Mouse (Mus musculus) stomach, embryonic 15.5 days (tissue): ENCODE measurements at regions not wholly inside any gene's neighbourhood (a gene's known extent, or its start where the extent isn't known, plus 50 kb on each side); places are given as distances from the start of the nearest gene placed in this dataset.

ENCODE experiments used
- ATAC-seq: fragments of 200-750 bp; cut with Nextera tagmentation; 2 replicates; pipeline ENCODE4 v1.8.0; 2017; ENCODE audit warnings: low read depth, moderate number of reproducible peaks, moderate TSS enrichment; ENCODE audit not compliant: insufficient read depth, low FRiP score
- H3K27ac ChIP-seq: fragments of 300-500 bp; sonication (generic); 2 replicates; pipeline ENCODE4 v1.5.1; 2015; ENCODE audit warnings: mild to moderate bottlenecking, inconsistent platforms
- H3K27me3 ChIP-seq: fragments of 300-500 bp; sonication (generic); replicated peaks from 2 replicates; pipeline ENCODE4 v1.6.1; 2015; ENCODE audit warnings: inconsistent platforms
- H3K36me3 ChIP-seq: fragments of 300-500 bp; sonication (generic); 2 replicates; pipeline ENCODE4 v1.6.1; 2015; ENCODE audit warnings: inconsistent platforms
- H3K4me1 ChIP-seq: fragments of 300-500 bp; sonication (generic); 2 replicates; pipeline ENCODE4 v1.6.1; 2015; ENCODE audit warnings: inconsistent platforms
- H3K4me2 ChIP-seq: fragments of 300-500 bp; sonication (generic); 2 replicates; pipeline ENCODE4 v1.6.1; 2015; ENCODE audit warnings: mild to moderate bottlenecking, inconsistent platforms
- H3K4me3 ChIP-seq: fragments of 300-500 bp; sonication (generic); replicated peaks from 2 replicates; pipeline ENCODE4 v1.5.1; 2015; ENCODE audit warnings: inconsistent platforms
- H3K9ac ChIP-seq: fragments of 300-500 bp; sonication (generic); 2 replicates; pipeline ENCODE4 v1.6.1; 2015; ENCODE audit warnings: inconsistent platforms
- H3K9me3 ChIP-seq: fragments of 300-500 bp; sonication (generic); 2 replicates; pipeline ENCODE4 v1.6.1; 2016; ENCODE audit warnings: inconsistent platforms
- WGBS: fragments of 180-500 bp; shearing (Covaris S2); methylation state at CpG from one replicate; pipeline ENCODE4 v1.1.7; 2015; 5-methylcytosine and 5-hydroxymethylcytosine counted together

- Histone ChIP-seq H3K4me3 (no peak overlapping the region), H3K4me1 (peaks cover 31% of the 10 kb centered on the region), H3K36me3 (no peaks in the 10 kb centered on the region), H3K27me3 (0 out of 2 replicates have a peak, but pooled peaks cover 2% of the 10 kb centered on the region), H3K4me2 (peak overlapping the region; percentile 27; the same call in 1 of the 2 replicates), H3K27ac (peak overlapping the region; percentile 28; the same call in 1 of the 2 replicates), H3K9ac (no peak overlapping the region), H3K9me3 (no peaks in the 10 kb centered on the region)
- WGBS = 32% methylated on average over 6 of the region's 6 CpGs
- peak; percentile 62 for ATAC-seq
Observed at GRCm38 (mm10) chr5:111506821-111507220, 89.7 kb downstream of the Mn1 start.

- no peak overlapping the region for H3K4me3 ChIP-seq
- no peak overlapping the region for H3K9ac ChIP-seq
- H3K4me2 ChIP-seq = no peak overlapping the region
- no peaks in the 10 kb centered on the region for H3K9me3 ChIP-seq
- no peaks in the 10 kb centered on the region for H3K36me3 ChIP-seq
- 69% methylated on average over 2 of the region's 2 CpGs for WGBS
- H3K4me1 ChIP-seq = peaks cover 36% of the 10 kb centered on the region
- 0 out of 2 replicates have a peak, but pooled peaks cover 2% of the 10 kb centered on the region for H3K27me3 ChIP-seq
- no peak overlapping the region for H3K27ac ChIP-seq
- no peak for ATAC-seq
Observed at GRCm38 (mm10) chr5:111507332-111507731, 90.2 kb downstream of the Mn1 start.

DNA sequence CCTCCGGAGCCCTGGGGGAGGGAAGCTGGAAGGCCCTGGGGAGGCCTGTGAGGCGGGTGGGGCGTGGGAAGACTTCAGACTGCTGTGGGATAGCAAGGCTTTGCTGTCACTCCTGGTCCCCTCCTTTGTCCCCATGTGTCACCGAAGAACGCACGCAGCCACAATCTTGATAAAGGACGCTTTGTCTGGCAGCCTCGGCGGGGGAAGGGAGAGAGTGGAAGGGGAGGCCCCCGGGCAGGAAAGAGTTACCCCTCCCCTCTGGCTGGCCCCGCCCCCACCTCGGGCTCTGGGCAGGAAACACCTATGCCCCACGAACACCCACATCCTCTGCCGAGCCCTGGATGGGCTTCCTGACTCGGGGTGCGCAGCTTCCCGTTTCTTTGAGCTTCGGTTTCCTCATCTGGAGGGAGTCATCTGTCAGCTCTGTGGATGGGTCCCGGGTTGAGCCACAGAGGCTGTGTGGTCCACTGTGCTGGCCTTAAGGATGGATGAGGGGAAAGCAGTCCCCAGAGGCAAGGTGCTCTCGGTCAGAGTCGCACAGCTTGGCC lies 91.9 kb downstream of the Mn1 start:
- ATAC-seq = peak; percentile 38; the same call in 1 of the 2 replicates
- H3K4me1 ChIP-seq = peaks cover 39% of the 10 kb centered on the region
- H3K9me3 ChIP-seq = no peaks in the 10 kb centered on the region
- 0 out of 2 replicates have a peak, but pooled peaks cover 2% of the 10 kb centered on the region for H3K27me3 ChIP-seq
- H3K27ac ChIP-seq = peak overlapping the region; percentile 51; the same call in 1 of the 2 replicates
- H3K4me2 ChIP-seq = peak overlapping the region; percentile 52
- no peak overlapping the region for H3K9ac ChIP-seq
- H3K36me3 ChIP-seq = no peaks in the 10 kb centered on the region
- WGBS = 3% methylated on average over 21 of the region's 21 CpGs
- peak overlapping the region; percentile 33 for H3K4me3 ChIP-seq

DNA sequence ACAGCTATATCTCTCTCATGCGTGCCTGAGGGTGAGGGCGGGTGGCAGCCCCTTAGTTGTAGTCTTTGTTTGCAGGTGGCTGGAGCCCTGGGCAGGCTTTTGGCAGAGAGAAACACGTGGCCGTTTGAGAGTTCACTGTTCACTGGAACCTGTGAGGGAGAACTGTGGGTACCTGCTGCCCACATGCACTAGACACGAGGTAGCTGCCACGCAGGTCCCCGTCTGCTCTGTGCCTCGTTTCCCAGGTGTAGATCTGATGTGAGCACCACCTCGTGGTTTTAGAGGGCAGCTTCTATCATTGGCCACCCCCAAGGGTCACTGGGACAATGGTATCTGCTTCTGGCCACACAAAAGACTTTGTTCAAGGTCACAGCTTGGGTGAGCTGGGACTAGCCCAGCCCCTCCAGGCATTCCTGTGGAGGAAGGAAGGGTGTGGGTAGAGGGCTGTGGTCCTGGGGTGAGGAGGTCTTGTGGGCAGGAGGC lies 92.5 kb downstream of the Mn1 start:
- 14% methylated on average over 9 of the region's 9 CpGs for WGBS
- Histone ChIP-seq H3K9me3 (no peaks in the 10 kb centered on the region), H3K9ac (no peak overlapping the region), H3K27me3 (0 out of 2 replicates have a peak, but pooled peaks cover 2% of the 10 kb centered on the region), H3K36me3 (no peaks in the 10 kb centered on the region), H3K4me1 (peaks cover 39% of the 10 kb centered on the region), H3K4me2 (peak overlapping the region; percentile 52), H3K27ac (peak overlapping the region; percentile 51; the same call in 1 of the 2 replicates), H3K4me3 (peak overlapping the region; percentile 33)
- ATAC-seq = no peak

DNA sequence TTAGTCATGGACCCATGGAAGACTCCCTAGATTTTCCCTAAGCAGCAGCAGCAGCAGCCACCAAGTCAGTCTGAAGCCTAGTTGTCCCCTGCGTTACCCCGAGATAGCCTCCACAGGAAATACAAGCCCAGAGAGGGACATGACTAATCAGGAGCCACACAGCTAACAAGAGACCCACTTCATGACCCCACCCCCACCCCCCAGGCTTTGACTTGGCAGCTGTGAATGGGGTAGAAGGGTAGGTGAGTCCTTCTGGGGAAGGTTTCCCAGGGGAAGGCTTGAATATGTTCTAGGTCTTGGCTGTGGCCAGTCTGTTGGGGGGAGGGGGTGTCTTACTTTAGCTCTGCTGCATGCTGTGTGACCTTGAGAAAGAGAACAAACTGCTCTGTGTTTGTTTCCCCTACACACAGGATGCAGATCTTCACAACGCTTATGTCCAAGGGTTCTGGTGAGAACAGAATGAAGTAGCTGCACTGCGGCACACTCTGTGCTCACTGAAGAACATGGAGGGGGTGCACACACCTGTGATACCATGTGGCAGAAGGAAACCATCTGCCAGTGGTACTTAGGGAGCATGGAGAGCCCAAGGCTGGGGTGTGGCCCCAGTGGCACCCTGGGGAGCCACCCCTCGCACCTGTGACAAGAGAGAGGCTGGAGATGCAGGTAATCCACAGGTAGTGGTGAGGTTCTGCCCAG lies 93.2 kb downstream of the Mn1 start:
- Histone ChIP-seq H3K36me3 (no peaks in the 10 kb centered on the region), H3K27me3 (0 out of 2 replicates have a peak, but pooled peaks cover 2% of the 10 kb centered on the region), H3K4me2 (no peak overlapping the region), H3K4me1 (peaks cover 39% of the 10 kb centered on the region), H3K9me3 (no peaks in the 10 kb centered on the region), H3K27ac (no peak overlapping the region), H3K9ac (no peak overlapping the region), H3K4me3 (no peak overlapping the region)
- no peak for ATAC-seq
- WGBS = 65% methylated on average over 5 of the region's 5 CpGs

DNA sequence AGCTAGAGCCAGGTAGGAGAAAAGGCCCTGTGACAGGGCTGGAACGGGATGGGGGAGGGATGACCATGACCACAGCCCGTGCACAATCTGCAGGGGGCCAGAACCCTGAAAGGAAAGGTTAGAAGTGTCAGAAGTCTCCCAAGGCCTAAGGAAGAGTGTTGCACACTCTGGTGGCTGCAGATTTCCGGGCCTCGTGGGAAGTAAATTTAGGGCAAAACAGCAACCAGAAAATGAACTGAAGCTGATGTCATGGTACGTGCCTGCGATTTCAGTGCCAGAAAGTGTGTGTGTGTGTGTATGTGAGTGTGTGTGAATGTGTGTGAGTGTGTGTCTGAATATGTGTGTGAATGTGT lies 93.7 kb downstream of the Mn1 start:
- Histone ChIP-seq H3K4me2 (no peak overlapping the region), H3K4me3 (no peak overlapping the region), H3K9me3 (no peaks in the 10 kb centered on the region), H3K9ac (no peak overlapping the region), H3K36me3 (no peaks in the 10 kb centered on the region), H3K27me3 (0 out of 2 replicates have a peak, but pooled peaks cover 2% of the 10 kb centered on the region), H3K4me1 (peaks cover 39% of the 10 kb centered on the region), H3K27ac (no peak overlapping the region)
- WGBS = 61% methylated on average over 6 of the region's 6 CpGs
- ATAC-seq = no peak

DNA sequence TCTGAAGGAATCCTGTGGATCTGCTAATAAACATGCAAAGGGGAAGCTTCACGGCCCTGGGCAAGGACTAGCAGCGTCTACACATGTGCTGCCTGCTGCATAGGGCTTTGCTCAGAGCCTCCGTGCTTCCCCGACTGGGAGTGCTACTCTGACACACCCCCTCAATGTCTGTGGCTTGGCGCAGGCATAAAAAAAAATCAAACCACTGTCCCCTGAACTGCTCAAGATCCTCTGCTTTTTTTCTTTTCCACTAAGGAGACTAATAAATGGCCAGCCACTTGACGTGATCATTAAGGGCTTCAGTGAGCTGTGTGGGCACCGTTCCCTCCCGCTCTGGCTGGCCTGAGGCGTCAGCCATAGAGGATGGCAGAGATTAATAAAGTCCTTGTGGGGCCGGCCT lies 94.8 kb downstream of the Mn1 start:
- peaks cover 30% of the 10 kb centered on the region for H3K4me1 ChIP-seq
- 0 out of 2 replicates have a peak, but pooled peaks cover 2% of the 10 kb centered on the region for H3K27me3 ChIP-seq
- ATAC-seq = no peak
- no peak overlapping the region for H3K27ac ChIP-seq
- H3K4me3 ChIP-seq = no peak overlapping the region
- WGBS = 25% methylated on average over 10 of the region's 10 CpGs
- no peak overlapping the region for H3K9ac ChIP-seq
- H3K4me2 ChIP-seq = no peak overlapping the region
- H3K36me3 ChIP-seq = no peaks in the 10 kb centered on the region
- H3K9me3 ChIP-seq = no peaks in the 10 kb centered on the region

DNA sequence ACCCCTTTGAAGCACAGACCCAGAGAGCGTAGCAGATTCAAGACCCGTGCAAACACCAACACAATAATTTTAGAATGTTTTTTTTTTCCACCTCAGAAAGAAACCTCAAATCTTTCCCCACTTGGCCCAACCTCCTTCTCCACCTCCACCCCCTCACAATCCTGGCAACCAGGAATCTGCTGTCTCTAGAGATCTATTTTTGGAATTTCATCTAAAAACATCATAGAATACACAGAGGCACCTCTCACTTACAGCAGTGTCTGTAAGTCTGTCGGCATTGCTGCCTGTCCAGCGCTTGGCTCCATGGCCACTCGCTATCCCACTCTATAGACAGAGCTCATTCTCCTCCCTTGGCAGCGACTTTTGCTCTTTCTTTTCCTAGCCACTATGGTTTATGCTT lies 96.8 kb downstream of the Mn1 start:
- no peak for ATAC-seq
- 70% methylated on average over 6 of the region's 6 CpGs for WGBS
- no peaks in the 10 kb centered on the region for H3K9me3 ChIP-seq
- H3K4me3 ChIP-seq = no peak overlapping the region
- no peaks in the 10 kb centered on the region for H3K36me3 ChIP-seq
- H3K9ac ChIP-seq = no peak overlapping the region
- H3K4me2 ChIP-seq = no peak overlapping the region
- no peak overlapping the region for H3K27ac ChIP-seq
- 0 out of 2 replicates have a peak, but pooled peaks cover 2% of the 10 kb centered on the region for H3K27me3 ChIP-seq
- peaks cover 23% of the 10 kb centered on the region for H3K4me1 ChIP-seq

DNA sequence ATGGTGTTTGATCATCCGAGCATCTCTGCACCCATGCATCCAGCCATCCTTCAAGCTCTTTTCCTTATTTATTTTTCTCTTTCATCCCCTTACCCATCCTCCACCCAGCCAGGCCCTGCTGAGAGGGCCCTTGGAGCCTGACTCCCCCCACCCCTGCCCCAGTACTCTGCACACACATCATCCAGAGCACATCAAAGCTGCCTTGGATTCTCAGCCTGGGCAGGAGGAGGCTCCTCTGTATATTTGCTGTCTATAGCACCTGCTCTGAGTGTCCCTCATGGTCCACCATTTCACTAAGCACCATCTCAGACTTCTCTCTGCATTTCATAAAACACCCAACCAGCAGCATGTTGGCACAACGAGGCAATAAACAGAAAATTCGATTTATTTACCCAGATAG lies 101.9 kb downstream of the Mn1 start:
- 58% methylated on average over 3 of the region's 3 CpGs for WGBS
- Histone ChIP-seq H3K4me3 (no peak overlapping the region), H3K36me3 (no peaks in the 10 kb centered on the region), H3K9ac (no peak overlapping the region), H3K27ac (no peak overlapping the region), H3K27me3 (no peaks in the 10 kb centered on the region), H3K4me1 (no peaks in the 10 kb centered on the region), H3K4me2 (no peak overlapping the region), H3K9me3 (no peaks in the 10 kb centered on the region)
- no peak for ATAC-seq

DNA sequence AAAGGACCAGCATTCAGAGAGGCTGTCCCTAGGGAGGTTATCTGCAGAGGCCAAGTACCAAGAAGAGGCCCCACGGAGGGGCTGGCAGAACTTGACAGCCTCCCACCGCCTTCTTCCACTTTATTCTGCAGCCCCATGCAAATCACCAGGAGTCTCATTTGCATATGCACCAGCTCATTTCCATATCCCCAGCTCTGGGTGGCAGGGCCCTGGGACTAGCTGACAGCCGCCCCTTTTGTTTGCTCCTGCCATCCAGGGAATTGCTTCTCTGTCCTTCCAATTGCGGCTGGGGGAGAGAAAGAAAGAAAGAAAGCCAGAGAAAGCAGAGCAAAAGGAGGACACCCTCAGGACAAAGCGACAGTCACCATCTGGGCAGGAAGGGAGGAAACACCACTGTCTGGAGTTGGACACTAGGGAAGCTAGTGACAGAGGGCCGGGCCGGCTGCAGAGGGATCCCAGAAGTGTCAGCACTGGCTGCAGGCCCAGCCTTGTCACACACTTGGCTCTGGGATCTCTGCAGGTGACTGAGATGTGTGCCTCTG lies 102.4 kb downstream of the Mn1 start:
- no peaks in the 10 kb centered on the region for H3K27me3 ChIP-seq
- WGBS = 27% methylated on average over 7 of the region's 7 CpGs
- H3K4me2 ChIP-seq = no peak overlapping the region
- H3K9ac ChIP-seq = no peak overlapping the region
- no peak overlapping the region for H3K4me3 ChIP-seq
- no peaks in the 10 kb centered on the region for H3K36me3 ChIP-seq
- H3K9me3 ChIP-seq = no peaks in the 10 kb centered on the region
- no peak for ATAC-seq
- no peak overlapping the region for H3K27ac ChIP-seq
- H3K4me1 ChIP-seq = no peaks in the 10 kb centered on the region

DNA sequence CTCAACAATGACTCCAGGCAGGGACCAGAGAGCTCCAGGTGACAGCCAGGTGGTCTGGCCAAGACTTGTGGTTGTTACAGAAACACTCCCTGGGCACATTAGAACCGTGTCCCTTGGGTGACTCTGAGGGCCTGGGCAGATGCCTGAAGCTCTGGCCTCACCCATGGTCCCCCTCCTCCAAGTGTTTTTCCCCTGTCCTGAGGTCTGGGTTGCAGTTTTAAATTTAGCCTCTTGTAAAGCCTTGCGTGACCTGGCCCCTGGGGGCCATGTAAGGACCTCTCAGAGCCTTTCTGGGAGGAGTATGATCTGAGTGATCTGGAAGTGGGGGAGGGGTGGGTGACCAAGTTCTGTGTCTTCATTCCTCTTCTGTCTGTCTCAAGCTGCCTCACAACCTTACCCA lies 104.7 kb downstream of the Mn1 start:
- Histone ChIP-seq H3K4me3 (no peak overlapping the region), H3K4me1 (no peaks in the 10 kb centered on the region), H3K9ac (no peak overlapping the region), H3K27ac (no peak overlapping the region), H3K4me2 (no peak overlapping the region), H3K9me3 (no peaks in the 10 kb centered on the region), H3K36me3 (no peaks in the 10 kb centered on the region), H3K27me3 (no peaks in the 10 kb centered on the region)
- WGBS = 67% methylated on average over 2 of the region's 2 CpGs
- no peak for ATAC-seq

- 41% methylated on average over 7 of the region's 7 CpGs for WGBS
- Histone ChIP-seq H3K4me1 (no peaks in the 10 kb centered on the region), H3K36me3 (no peaks in the 10 kb centered on the region), H3K9me3 (no peaks in the 10 kb centered on the region), H3K4me2 (no peak overlapping the region), H3K9ac (no peak overlapping the region), H3K27me3 (no peaks in the 10 kb centered on the region), H3K27ac (no peak overlapping the region), H3K4me3 (no peak overlapping the region)
- no peak for ATAC-seq
Observed at GRCm38 (mm10) chr5:111522586-111522985, 105.4 kb downstream of the Mn1 start.
